Mouse (Mus musculus) forebrain, postnatal 0 days (tissue): ENCODE measurements around the gene Blvra. TPM values are rescaled to one million over a fixed set of nuclear protein-coding genes. Genes with fewer than 3 reads are reported as not detected.

Experiments used
- ATAC-seq: fragments of 200-750 bp; cut with Nextera tagmentation; 2 replicates; pipeline ENCODE4 v1.8.0; 2017; ENCODE audit warnings: mild to moderate bottlenecking, moderate library complexity
- DNase-seq: peaks from one replicate; pipeline ENCODE4 v3.0.0-alpha.2; 2015
- H3K27ac ChIP-seq: fragments of 300-500 bp; sonication (generic); 2 replicates; pipeline ENCODE4 v1.5.1; 2014; ENCODE audit warnings: low read depth, mild to moderate bottlenecking, antibody characterized with exemption, low read length, moderate library complexity, mixed read lengths
- H3K27me3 ChIP-seq: fragments of 300-500 bp; sonication (generic); 2 replicates; pipeline ENCODE4 v1.6.1; 2014; ENCODE audit warnings: mild to moderate bottlenecking, low read length, mixed read lengths; ENCODE audit not compliant: insufficient read depth
- H3K36me3 ChIP-seq: fragments of 300-500 bp; sonication (generic); 2 replicates; pipeline ENCODE4 v1.6.1; 2014; ENCODE audit warnings: mild to moderate bottlenecking, moderate library complexity; ENCODE audit not compliant: insufficient read depth
- H3K4me1 ChIP-seq: fragments of 300-500 bp; sonication (generic); 2 replicates; pipeline ENCODE4 v1.6.1; 2014; ENCODE audit warnings: antibody characterized with exemption; ENCODE audit not compliant: insufficient read depth
- H3K4me2 ChIP-seq: fragments of 300-500 bp; sonication (generic); 2 replicates; pipeline ENCODE4 v1.6.1; 2014; ENCODE audit warnings: low read depth, mild to moderate bottlenecking, moderate library complexity
- H3K4me3 ChIP-seq: fragments of 300-500 bp; sonication (generic); 2 replicates; pipeline ENCODE4 v1.5.1; 2014; ENCODE audit warnings: low read depth, low read length, mixed read lengths
- H3K9ac ChIP-seq: fragments of 300-500 bp; sonication (generic); 2 replicates; pipeline ENCODE4 v1.6.1; 2014; ENCODE audit warnings: mild to moderate bottlenecking
- H3K9me3 ChIP-seq: fragments of 300-500 bp; sonication (generic); 2 replicates; pipeline ENCODE4 v1.6.1; 2016; ENCODE audit warnings: low read length
- CTCF ChIP-seq: sonication (generic); IDR thresholded peaks from 2 replicates; pipeline ENCODE4 v1.5.1; 2016; ENCODE audit warnings: antibody characterized with exemption, control low read depth, low read depth
- WGBS: fragments of 180-500 bp; shearing (Covaris S2); extraction: QIAGEN DNeasy Blood & Tissue Kit; methylation state at CpG from one replicate; pipeline ENCODE4 v1.1.7; 2014; 5-methylcytosine and 5-hydroxymethylcytosine counted together
- polyA plus RNA-seq: library from polyadenylated mRNA; unstranded; fragments of >200 nt; fragmentation: Nextera tagmentation; extraction: Ambion mirVana; gene quantifications from 2 replicates; pipeline ENCODE4 v1.2.1, GENCODE M21; 2015
- total RNA-seq: library from RNA; depleted of rRNA; stranded (reverse); fragments of >200 nt; gene quantifications from 2 replicates; pipeline ENCODE4 v1.2.3, GENCODE M21; 2014; rRNA removed

The Blvra gene
- total RNA-seq, result 13.8 and 20.7 TPM in 2 replicates
- polyA plus RNA-seq, result 29.4 and 32.6 TPM in 2 replicates

- Histone ChIP-seq H3K9me3 (no peaks in the 10 kb centered on the region), H3K4me2 (peak within 1 kb of the TSS; percentile 67), H3K27me3 (no peaks in the 10 kb centered on the region), H3K4me3 (peak within 1 kb of the TSS; percentile 72), H3K36me3 (peaks cover 12% of the 10 kb centered on the region), H3K27ac (no peak within 1 kb of the TSS), H3K9ac (peak within 1 kb of the TSS; percentile 62), H3K4me1 (0 out of 2 replicates have a peak, but pooled peaks cover 4% of the 10 kb centered on the region)
- TF ChIP-seq CTCF, result peak; percentile 35
- 3% methylated on average over 32 of the region's 32 CpGs for WGBS
- ATAC-seq (peak; percentile 100), DNase-seq (peak; percentile 90)
Observed at GRCm38 (mm10) chr2:127070435-127070841, at the start of gene Blvra. TSS of gene Blvra (plus strand) at chr2:127070665.

DNA sequence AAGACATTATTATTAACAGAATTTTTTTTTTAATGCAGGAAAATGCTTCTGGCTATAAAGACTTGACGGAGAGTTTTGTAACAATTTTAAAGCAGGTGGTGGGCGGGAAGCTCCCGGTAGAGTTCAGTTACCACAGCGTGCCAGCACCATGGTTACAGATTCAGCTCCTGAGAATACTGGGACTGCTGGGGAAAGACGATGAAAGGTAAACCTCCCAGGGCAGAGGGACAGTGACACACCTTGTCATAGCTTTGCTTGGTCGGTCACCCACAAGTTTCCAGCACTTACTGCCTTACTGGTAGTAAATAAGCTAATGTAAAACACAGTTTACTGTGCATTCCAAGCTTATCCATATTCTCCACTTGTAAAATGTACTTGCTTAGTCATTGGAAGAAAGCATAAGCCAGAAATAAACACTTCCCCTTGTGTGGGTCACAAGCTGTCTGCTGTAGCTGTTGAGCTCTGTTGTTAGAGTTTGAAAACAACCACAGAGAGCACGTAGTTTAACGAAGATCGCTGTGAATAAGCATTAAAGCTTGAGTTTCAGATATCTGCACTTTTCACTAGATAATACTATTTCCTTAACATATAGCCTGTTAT is 35.4 kb upstream of the Blvra start:
- Histone ChIP-seq H3K27me3 (no peaks in the 10 kb centered on the region), H3K27ac (no peak overlapping the region), H3K4me1 (no peaks in the 10 kb centered on the region), H3K9me3 (no peaks in the 10 kb centered on the region), H3K4me3 (no peak overlapping the region), H3K9ac (no peak overlapping the region), H3K36me3 (peaks cover 31% of the 10 kb centered on the region), H3K4me2 (no peak overlapping the region)
- 92% methylated on average over 9 of the region's 9 CpGs for WGBS
- DNase-seq (no peak), ATAC-seq (no peak)
- no peak for TF ChIP-seq CTCF

DNA sequence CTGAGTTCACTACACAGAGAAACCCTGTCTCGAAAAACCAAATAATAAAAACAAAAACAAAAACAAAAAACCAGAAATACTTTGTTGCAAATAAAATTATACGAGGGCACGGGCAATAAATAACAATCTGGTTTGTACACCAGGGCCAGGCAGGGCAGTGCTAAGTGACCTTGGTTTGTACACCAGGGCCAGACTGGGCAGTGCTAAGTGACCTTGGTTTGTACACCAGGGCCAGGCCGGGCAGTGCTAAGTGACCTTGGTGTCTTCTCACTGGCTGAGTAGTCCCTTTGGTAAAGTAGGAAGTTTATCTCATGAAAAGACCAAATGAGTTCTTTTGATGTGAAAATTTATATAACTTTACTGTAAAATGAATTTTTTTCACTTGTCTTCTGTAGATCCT is 33.2 kb upstream of the Blvra start:
- WGBS, result 94% methylated on average over 4 of the region's 4 CpGs
- no peak overlapping the region for H3K4me2 ChIP-seq
- ATAC-seq, result no peak
- TF ChIP-seq CTCF, result no peak
- no peak overlapping the region for H3K4me3 ChIP-seq
- H3K4me1 ChIP-seq, result no peaks in the 10 kb centered on the region
- no peak overlapping the region for H3K27ac ChIP-seq
- H3K27me3 ChIP-seq, result no peaks in the 10 kb centered on the region
- H3K9me3 ChIP-seq, result no peaks in the 10 kb centered on the region
- DNase-seq, result no peak
- H3K36me3 ChIP-seq, result peaks cover 27% of the 10 kb centered on the region
- no peak overlapping the region for H3K9ac ChIP-seq

DNA sequence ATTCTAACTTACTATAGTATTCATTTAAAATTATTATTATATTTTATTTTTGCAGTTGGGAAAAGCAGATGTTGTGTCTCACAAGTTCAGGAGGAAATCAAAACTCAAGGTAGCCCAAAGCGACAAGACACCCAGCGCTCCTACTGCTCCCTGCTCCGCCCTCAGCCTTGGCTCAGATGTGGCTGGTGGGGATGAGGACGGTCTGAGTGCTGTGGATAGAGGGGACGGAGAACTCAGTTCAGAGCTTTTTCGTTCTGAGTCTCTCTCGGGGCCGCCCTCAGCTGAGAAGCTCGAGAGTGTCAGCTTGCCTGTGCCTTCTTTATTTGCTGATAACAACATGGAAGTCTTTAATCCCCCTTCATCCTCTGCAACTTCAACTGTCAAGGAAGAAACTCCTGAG is 9.0 kb upstream of the Blvra start:
- WGBS, result 96% methylated on average over 9 of the region's 9 CpGs
- H3K36me3 ChIP-seq, result peaks cover 55% of the 10 kb centered on the region
- ATAC-seq, result no peak

GRCm38 (mm10) chr2:127068806-127069205 is 1.7 kb upstream of the Blvra start:
- no peak for DNase-seq
- Histone ChIP-seq H3K36me3 (peaks cover 12% of the 10 kb centered on the region), H3K4me1 (0 out of 2 replicates have a peak, but pooled peaks cover 4% of the 10 kb centered on the region), H3K4me2 (no peak overlapping the region), H3K9me3 (no peaks in the 10 kb centered on the region), H3K4me3 (no peak overlapping the region), H3K9ac (no peak overlapping the region), H3K27ac (no peak overlapping the region), H3K27me3 (no peaks in the 10 kb centered on the region)
- TF ChIP-seq CTCF, result no peak
- ATAC-seq, result no peak
- 74% methylated on average over 7 of the region's 7 CpGs for WGBS

More for the DNA sequence above, 9.0 kb upstream of the Blvra start:
- no peak overlapping the region for H3K4me3 ChIP-seq
- DNase-seq, result no peak
- H3K4me2 ChIP-seq, result no peak overlapping the region
- H3K9me3 ChIP-seq, result no peaks in the 10 kb centered on the region
- no peak overlapping the region for H3K9ac ChIP-seq
- no peaks in the 10 kb centered on the region for H3K27me3 ChIP-seq
- no peak overlapping the region for H3K27ac ChIP-seq
- no peaks in the 10 kb centered on the region for H3K4me1 ChIP-seq
- no peak for TF ChIP-seq CTCF

DNA sequence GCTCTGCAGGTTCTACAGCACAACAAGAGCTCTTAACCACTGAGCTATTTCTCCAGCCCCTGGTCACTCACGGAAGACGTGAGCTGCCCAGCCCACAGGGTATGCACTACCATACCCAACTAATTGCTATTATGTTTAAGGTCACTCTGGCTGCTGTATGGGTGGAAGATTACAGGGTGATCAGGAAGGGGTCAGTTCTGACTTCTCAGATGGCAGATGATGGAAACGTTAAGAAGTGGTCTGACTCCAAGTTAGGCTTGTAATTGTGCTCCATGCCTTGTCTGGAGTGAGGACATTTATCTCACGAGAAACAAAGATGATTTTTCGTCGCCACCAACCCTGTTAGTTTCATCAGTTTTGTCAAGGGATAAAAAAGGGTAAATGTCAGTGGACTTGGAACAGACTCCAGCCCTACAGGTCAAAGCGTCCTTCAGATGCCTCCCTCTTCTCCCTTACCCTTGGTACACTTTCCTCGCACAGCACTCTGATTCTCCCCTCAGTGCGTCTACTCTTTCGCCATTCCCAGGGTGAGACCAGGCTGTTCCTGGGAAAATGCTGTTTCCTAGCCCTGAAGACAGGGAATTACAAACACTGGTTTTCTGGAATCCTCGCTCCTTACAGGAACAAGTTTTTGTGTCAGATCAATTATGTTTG is 557 bp upstream of the Blvra start:
- no peaks in the 10 kb centered on the region for H3K9me3 ChIP-seq
- DNase-seq (peak; percentile 0), ATAC-seq (peak; percentile 8; the same call in 1 of the 2 replicates)
- H3K4me3 ChIP-seq, result peak overlapping the region; percentile 72
- no peak overlapping the region for H3K27ac ChIP-seq
- H3K9ac ChIP-seq, result peak overlapping the region; percentile 62
- no peak for TF ChIP-seq CTCF
- peaks cover 12% of the 10 kb centered on the region for H3K36me3 ChIP-seq
- no peaks in the 10 kb centered on the region for H3K27me3 ChIP-seq
- 16% methylated on average over 11 of the region's 11 CpGs for WGBS
- peak overlapping the region; percentile 67 for H3K4me2 ChIP-seq
- 0 out of 2 replicates have a peak, but pooled peaks cover 4% of the 10 kb centered on the region for H3K4me1 ChIP-seq

GRCm38 (mm10) chr2:127070879-127071278 is 414 bp downstream of the Blvra start:
- Histone ChIP-seq H3K27me3 (no peaks in the 10 kb centered on the region), H3K9ac (peak overlapping the region; percentile 62), H3K36me3 (peaks cover 8% of the 10 kb centered on the region), H3K4me2 (peak overlapping the region; percentile 67), H3K27ac (no peak overlapping the region), H3K9me3 (no peaks in the 10 kb centered on the region), H3K4me3 (peak overlapping the region; percentile 72), H3K4me1 (0 out of 2 replicates have a peak, but pooled peaks cover 4% of the 10 kb centered on the region)
- ATAC-seq (no peak), DNase-seq (no peak)
- 13% methylated on average over 8 of the region's 9 CpGs for WGBS
- no peak for TF ChIP-seq CTCF
